Mouse (Mus musculus): ENCODE results near the gene Iqch. TPM values are rescaled to one million over a fixed set of nuclear protein-coding genes. Genes with fewer than 3 reads are reported as not detected.

Iqch gene
- total RNA-seq (2021) = not detected
- long read RNA-seq, experiment 1 = 0 reads
- long read RNA-seq, experiment 2 = 0 reads

DNA sequence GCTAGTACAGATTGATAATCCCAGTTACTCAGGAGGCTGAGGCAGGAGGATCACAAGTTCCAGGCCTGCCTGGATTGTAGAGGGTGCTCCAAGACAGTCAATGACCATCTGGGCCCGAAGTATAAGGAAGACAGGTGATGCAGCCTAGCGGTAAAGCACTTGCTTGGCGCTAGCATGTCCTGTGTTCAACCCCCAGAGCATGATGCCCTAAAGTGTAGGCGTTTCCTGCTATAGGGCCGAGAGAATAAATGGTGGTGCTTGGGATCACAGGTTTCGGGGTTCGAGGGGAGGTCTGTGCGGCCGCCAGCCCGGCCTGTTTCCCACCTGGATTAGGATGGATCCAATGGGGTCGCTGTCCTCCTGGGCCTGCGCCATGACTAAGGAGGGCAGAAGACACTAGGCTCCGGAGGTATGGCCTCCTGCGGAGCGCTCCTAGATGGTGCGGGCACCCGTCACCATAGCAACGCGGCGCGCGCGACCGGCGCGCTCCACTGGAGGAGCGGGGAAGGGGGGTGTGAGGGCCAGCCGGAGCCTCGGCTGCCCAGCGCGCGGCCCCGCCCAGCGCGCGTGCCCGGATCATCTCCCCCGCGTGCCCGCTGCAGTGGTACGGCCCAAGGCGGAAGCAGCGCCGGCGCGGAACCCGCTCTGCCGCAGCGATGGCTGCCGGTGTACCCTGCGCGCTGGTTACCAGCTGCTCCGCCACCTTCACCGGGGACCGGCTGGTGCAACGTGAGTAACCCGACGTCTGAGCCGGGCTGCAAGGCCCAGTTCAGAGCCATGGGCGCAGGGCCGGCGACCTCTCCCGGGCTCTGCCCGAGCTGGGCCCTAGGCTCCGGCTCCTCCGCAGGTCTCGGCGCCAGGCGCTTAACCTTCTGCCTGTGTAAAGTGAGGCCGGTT lies at the start of gene Iqch, which contains the start of gene Aagab:
Iqch (minus strand) TSS at position 451 of the 897 bp plus-strand sequence.
Aagab (plus strand) TSS at position 618 of the 897 bp plus-strand sequence.
- peak; percentile 96 for DNase-seq

DNA sequence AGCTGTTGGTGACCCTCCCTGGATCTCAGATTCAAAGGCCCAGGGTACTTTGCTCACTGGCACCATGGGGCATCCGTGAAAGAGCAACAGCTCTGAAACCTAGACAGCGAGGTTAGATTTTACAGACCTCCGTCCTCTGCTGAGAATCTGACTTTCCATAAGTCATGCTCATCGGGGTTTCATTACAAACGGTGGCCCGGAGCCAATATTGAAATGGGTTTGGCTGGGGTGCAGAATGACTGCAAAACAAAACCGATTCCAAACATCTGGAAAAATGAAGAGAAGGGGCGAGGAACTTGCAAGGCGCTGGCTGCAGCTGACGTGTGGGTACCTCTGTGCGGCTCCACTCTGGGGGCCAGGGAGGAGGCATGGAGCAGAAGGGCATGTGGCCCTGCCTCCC lies 49.3 kb upstream of the Iqch start:
- peak; percentile 61 to 72 for DNase-seq

DNA sequence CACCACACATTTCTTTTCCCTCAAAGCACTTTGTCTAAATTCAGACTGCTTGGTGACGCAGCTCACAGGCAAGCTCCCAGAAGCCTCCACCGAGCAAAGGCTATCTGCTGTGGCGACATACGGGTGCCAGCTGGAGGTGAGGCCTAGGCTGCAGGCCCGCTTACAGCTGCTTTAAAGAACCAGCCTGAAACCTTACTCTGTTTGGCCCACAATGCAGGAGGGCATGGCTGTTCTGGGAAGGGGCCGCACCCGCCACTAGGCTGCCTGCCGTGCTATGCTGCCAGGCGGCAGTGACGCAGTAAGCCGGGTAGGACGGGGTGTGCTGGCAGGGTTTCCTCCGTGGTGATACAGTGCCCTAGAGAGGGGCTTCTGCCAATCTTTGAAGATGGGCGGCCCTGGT lies 48.6 kb upstream of the Iqch start:
- DNase-seq = peak; percentile 61 to 76

DNA sequence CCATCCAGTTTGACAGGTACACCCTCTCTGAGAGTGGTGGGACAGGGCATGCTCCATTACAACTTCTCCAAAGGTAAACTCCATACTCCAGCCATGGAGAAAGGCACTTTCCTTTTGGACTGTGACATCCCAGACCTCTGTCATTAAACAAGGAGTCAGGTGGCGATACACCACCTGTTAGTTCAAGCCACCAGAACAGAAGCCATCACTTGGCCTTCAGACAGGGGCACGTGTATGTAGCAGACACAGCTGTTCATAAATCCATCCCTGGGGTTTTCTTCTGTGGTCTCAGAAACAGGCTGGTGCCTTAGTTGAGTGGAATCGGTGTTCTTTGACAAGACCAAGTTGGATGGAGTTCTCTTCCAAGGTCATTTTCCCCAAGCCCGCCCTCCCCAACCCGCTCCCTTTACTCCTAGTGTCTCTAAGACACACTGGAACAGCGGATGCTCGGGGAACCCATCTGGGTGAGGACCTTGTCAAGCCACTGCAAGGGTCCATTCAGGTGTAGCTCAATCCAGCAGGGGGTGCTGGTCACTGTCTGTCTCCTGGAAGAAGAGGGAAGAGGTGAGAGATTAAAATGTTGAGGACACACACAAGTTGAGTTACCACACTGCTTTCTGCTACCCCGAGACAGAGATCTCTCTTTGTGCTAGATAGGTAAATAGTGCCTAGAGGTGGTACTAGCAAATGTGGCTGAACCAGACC lies 47.7 kb upstream of the Iqch start:
- DNase-seq = peak in 1 of 2 experiments; percentile 49

DNA sequence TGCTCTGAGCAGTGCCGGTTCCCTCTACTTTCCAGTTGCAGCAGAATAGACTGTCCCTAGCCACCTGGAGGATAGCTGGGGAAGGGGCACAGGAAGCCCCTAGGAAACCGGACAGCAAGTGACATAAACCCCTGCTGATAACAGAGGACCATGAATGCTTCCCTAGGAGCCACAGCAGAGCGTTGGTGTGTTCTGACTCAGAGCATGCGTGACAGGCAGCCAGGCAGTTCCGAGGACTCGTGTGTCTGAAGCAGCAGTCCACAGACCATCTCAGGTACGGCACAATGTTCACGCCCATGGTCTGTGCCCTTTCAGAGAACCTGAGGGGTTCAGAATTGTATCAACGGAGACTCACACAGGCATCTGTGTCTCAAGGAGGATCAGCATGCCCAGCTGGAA lies 46.2 kb upstream of the Iqch start:
- DNase-seq = no peak

DNA sequence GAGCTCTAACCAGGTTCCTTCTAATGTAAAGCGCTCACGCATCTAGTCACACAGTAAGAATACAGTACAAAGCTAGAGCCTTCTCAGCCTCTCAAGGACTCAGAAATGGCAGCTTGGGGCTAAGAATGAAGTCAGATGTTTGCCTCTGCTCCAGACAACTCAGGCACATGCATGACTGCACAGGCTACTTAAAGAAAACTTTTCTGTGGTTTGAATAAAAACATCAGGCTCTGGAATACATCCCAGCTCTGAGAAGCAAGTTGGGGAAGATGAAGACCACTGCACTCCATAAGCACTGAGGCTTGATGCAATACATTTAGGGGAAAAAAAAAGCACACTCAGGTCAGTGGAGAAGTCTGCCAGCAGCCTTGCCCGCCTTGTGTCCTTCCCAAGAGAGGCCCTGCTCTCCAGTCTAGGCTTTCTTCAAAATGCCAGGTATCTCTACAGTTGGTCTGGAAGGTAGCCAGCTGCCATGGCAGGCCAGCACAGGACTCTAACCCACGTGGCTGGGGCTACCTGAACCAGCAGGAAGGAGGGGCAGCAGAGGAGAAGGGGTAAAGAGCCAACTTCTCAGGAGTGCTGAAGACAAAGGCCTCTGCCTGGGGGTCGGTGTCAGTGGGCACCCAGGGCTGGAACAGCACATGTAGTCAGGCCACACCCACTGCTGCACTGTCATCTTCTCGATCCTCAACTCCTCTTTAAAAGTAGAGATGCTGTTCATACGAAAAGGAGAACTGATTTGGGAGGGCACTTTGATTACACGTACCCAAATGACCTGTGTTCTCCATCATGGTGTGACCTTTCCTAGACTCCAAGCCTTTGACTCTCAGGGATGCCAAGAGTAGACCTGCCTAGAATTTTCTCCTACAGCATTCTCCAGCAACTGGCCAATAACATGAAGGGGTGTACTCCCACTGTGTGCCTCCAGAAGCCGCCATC lies 45.6 kb upstream of the Iqch start:
- DNase-seq = peak in 1 of 2 experiments; percentile 10

DNA sequence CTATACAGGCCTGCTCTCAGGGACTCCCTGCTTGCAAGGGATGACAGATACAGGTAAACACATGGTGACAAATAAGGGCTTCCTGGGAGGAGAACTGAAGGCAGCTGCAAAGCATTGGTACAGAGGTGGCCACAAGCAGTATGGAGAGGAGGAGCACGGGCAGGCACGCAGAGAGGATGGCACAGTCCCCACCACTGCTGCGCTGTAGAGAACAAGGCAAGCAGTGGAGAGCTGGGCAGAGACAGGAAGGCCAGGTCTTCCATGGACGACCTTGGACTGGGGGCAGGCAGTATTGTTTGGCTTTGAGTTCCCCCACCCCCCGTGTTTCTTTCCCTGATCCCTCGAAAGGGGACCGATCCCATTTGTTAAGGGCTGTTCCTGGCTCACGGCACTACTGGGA lies 42.8 kb upstream of the Iqch start:
- DNase-seq = no peak

DNA sequence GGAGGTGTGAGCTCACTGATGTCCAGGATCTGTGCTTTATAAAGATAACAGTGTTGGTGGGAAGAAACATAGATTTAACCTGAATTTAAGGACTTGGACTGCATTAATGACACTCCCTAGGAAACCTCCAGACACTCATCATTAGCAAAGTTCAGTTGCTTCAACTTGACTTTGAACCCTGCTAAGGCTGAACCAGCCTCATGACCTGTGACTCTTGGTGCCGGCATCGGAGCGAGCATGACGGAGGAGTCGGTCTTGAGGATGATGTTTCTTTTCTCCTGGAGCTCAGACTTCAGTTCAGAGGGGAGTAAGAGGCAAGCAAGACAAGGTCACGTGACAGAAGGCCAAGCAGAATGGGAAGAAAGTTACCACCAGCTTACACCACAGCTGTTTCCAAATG lies 41.7 kb upstream of the Iqch start:
- no peak for DNase-seq

DNA sequence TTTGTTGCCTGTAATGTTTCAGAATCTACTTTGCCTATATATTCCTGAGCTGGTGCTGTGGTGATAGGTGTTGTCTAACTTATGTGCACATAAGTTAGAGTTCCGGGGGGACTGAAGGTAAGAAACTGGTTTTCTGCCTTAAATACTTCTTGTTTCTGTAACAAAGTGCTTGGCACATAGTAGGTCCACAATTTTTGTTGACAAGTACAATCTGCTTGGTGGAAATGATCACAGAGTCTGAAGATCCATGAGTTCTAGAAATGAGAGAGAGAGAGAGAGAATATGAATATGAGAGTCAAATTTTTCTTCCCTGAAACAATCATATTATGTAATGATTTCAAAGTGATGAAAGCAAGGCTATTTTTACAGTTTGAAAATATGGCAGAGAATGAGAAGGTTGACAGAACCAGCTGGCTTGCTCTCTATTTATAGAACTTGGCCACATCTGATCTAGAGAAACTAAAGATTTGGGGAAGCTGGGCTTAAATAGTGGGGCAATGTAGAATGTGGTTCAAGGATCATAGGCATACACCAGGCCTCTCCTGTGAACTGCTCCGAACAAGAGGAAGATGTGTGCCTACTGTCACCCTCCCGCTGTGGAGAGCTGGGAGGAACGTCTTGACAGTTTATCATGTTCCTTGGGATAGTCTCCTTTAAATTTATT lies 39.8 kb upstream of the Iqch start:
- DNase-seq = peak in 1 of 2 experiments; percentile 9

DNA sequence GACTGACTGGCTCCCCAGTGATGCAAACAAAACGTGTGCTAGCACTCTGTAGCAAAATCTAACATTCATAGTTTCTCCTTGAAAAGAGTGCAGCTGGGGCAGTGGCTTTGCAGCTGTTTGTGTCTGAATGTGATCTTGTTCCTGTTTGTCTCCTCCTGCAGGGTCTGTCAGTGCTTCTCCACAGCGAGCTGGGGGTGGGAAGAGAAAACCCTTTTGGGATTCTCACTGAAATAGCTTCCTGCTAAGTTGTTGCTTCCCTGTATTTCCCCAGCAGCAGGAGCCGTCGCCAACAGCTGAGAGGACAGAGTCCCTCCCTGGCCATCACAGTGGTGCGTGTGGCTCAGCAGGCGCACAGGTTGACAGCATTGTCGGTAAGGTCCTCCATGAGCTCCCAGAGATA lies 33.8 kb upstream of the Iqch start:
- no peak for DNase-seq

DNA sequence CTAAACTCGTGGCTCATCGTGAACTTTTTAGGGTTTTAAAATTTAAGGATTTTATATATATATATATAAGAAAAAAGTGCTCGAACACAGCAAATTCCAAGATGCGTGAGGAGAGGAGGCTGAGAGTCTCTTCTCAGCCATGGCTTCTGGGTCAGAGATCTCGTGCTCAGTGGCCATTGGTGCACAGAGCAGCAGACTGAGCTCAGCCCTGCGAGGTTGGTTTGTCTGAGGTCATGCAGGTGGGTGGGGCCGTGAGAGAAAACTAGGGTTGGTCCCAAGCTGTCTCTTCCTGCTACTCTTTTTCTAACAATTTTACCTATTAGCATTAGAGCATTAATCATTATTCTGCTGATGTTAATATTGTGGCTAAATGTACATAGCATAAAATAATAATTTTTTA lies 31.0 kb upstream of the Iqch start:
- no peak for DNase-seq

DNA sequence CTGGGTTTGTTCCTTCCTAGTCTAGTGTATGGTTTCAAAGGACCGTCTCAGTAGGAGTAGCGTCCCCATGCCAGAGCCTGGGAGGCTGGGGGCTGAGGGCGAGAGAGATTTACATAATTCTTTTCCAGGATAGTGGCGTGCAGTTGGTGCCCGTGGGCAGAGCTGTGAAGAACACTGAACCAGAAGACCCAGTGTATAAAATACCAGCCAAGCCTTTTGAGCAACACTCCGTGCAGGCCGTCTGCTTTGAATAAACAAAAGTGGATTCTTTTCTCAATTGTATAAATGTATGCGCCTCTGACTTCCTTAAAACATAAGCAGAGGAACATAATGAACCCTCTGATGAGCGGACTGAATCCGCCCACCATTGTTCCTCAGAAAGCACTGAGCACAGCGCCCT lies 30.6 kb upstream of the Iqch start:
- DNase-seq = no peak

DNA sequence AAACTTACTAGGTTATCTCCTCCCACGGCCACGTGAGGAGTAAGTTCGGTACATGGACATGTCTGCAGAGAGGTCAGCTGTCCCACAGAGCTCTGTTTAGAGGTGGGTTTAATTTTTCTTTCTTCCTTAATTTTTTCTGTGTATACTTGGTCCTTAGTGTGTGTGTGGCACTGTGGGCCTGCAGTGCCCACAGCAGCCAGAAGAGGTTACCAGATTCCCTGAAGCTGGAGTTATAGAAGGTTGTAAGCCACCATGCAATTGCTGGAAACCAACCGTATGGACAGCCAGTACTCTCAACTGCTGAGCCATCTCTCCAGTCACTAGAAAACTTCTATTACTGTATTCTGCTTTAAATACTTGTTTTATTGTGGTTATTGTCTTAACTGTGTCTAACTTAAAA lies 29.8 kb upstream of the Iqch start:
- DNase-seq = no peak

DNA sequence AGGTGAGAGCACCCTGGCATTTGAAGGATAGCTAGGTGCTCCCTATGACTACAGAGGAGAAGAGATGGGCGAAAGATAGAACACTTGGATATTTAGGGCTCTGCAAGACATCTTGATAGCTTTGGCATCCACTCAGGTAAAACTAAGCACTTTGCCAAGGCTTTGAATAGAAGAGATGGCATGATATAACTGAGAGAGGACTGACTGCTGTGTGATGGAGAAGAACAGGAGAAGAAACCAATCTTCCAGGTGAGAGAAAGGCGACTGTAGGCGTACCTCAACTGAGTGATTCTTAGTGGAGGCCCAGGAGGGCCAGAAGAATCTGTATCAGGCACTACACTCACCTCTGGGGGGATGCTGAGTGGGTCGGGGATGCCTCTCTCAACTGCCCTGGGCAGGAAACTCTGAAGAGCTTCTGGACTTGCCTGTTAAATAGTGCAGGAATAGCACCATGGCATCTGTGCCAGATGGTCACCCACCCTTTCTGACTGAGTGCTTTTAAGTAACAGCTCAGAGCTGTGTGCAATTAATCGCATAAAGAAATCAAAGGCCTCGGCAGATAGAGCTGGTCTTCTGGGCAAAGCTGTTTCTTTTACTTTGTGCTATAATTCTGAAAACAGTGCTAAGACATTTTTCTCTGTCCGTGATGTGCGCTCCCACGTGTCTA lies 22.9 kb upstream of the Iqch start:
- no peak for DNase-seq

DNA sequence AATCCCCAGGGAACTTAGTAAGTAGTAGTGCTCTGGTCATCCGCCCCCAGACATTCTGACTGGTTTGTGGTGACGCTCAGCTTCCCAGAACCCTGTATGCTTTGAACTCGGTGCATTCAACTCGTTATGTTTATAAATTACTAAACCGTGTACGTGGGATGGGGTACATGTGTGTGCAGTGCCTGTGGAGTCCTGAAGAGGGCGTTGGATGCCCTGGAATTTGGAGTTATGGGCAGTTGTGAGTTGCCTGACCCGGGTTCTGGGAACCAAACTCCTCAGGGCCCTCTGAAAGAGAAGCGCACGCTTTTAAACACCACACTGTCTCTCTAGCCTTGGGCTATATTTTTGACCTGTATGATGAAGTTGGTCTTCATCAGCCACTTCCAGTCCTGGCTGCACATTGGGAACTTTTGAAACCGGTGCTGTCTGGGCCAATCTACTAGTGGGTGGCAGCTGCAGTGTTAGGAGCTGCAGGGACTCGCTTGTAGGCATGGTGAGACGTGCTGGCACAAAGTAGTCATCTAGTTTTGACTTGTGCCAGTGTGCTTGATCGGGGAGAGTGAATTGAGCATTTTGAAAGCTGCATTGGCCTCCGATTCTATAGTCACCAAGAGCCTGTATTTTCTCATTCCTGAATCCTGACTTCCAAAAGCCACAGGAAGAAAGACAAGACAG lies 21.7 kb upstream of the Iqch start:
- no peak for DNase-seq

DNA sequence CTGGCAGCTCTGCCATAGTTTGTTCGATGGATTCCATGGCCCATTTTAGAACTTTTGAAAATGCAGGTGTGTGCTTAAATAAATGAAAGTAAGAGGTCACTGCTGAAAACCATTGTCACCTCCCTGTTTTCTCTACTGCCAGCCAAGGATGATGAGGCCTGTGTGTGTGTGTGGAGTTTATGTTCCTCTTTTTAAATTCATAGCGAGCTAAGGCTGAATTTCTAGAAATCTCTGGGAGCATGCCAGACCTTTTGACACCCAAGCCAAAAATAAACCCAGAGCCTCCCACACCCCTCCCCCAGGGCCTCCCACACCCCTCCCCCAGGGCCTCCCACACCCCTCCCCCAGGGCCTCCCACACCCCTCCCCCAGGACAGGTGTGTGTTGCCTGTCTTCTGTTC lies 15.7 kb upstream of the Iqch start:
- DNase-seq = no peak

DNA sequence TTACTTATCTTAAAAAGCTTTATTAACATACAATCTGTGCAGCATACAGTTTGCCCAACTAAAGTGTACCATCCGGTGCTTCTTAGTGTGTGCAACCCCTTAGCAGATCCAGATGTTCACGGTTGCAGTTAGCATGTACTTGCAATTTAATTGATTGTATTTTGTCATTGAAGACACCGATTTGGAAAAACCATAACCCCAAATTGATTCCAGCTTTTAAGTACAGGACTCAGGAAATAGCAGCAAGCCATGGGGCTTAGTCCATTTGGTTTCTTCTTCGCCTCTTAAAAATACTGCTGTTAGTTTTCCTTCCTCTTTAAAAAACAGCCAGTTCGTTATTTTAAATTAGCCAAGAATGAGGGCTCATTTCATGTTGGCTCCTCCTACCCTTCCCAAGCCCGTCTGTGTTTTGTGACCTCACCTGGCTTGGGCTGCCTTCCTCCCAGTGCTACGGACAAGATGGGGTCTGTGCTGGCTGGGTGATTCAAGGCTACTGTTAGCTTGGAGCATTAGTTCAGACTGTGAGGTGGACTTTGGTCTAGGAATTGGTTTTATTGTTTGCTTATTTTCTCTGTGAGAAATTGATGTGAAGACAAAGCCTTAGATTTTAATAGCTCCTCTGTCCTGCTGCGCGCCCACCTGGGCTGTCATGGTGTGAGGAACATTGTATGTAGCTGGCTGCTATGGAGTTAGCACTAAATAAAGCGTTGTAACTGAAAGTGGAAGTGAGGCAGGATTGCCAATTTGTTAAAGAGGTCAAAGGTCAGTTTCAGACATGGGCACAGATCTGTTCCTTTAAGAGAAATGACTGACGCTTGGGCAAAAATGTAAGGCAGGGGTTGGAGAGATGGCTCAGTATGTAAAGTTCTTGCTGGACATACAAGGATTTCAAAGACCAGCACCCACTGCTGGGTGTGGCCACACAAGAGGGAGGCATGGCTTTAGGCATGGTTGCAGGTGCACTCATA lies 12.0 kb upstream of the Iqch start:
- no peak for DNase-seq

DNA sequence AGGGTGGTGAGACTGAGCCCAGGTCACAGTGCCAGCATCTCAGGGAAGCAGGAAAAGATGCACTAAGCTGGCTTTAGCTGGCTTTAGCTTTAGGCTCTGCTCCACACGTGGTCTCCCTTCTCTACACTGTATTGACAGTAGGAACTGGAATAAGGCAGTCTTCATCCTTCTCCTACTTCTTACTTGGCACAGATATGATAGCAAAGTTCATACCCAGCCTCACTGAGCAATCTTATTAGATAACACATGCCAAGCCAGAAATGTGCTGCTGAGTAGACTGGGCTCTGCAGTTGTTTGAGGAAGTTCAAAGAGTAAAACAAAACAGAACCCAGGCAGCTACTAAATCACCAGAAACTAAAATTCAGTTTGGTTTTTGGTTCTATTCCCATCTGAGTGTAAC lies 11.3 kb upstream of the Iqch start:
- DNase-seq = no peak
